Mouse (Mus musculus): ENCODE data around the gene Tmem176a. TPM values are rescaled to one million over a fixed set of nuclear protein-coding genes. Genes with fewer than 3 reads are reported as not detected.

Gene Tmem176a
- polyA plus RNA-seq, 1 experiment from 2014 or later: 30.5 TPM

DNA sequence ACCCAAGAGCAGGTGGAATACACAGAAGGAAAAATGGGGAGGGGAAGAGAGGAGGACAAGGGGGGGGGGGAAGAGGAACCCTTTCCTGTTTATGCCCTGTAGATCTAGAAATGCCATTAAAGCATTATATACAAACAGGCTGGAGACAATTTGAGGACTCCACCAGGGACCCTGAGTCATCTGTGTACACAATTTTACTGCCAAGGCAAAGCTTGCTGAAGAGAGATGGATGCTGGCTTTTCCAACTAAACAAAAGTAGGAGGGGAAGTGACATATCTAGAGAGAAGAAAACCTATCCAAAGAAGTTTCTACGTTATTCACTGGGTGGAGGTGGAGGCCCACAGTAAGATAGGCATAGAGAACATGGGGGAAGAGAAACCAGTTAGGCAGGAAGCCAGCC, 10.5 kb upstream of the Tmem176a start:
- Histone ChIP-seq H3K36me3 (peaks cover 25% of the 10 kb centered on the region), H3K4me3 (no peak overlapping the region), H3K9ac (no peak overlapping the region), H3K9me3 (no peaks in the 10 kb centered on the region), H3K27ac (replicated peaks) (no peak overlapping the region), H3K27me3 (no peaks in the 10 kb centered on the region), H3K4me2 (no peak overlapping the region), H3K4me1 (replicated peaks) (no peaks in the 10 kb centered on the region)
- ATAC-seq (ENCODE audit: low read depth): no peak
- WGBS: 71% methylated on average over 1 of the region's 1 CpGs

GRCm38 (mm10) chr6:48831141-48831540, 9.6 kb upstream of the Tmem176a start:
- H3K4me3 ChIP-seq: no peak overlapping the region
- WGBS: 85% methylated on average over 5 of the region's 5 CpGs
- no peaks in the 10 kb centered on the region for H3K27me3 ChIP-seq
- no peak overlapping the region for H3K4me2 ChIP-seq
- H3K27ac ChIP-seq (replicated peaks): no peak overlapping the region
- no peak for ATAC-seq (ENCODE audit: low read depth)
- peaks cover 30% of the 10 kb centered on the region for H3K36me3 ChIP-seq
- H3K9me3 ChIP-seq: no peaks in the 10 kb centered on the region
- no peak overlapping the region for H3K9ac ChIP-seq
- no peaks in the 10 kb centered on the region for H3K4me1 ChIP-seq (replicated peaks)

DNA sequence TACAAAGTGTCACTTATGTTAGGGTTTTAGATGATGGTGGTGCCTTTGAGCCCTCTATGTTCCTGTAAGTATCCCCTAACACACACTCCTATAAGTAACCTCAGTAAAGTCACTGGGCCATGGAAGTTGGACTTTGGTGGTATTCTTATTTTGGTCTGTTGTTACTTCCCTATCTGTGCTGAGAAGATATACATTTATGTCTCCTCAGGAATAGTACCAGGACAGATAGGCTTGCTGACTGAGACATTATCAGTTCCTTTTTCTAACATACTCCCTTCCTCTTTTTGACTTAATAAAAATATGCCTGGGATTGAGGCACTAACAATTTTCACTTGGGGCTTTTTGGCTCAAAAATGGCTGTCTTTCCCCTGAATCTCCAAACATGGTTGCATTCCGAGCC, 8.3 kb upstream of the Tmem176a start:
- 97% methylated on average over 1 of the region's 1 CpGs for WGBS
- no peak overlapping the region for H3K27ac ChIP-seq (replicated peaks)
- H3K9me3 ChIP-seq: no peaks in the 10 kb centered on the region
- no peak overlapping the region for H3K4me3 ChIP-seq
- no peaks in the 10 kb centered on the region for H3K27me3 ChIP-seq
- no peak overlapping the region for H3K9ac ChIP-seq
- no peaks in the 10 kb centered on the region for H3K4me1 ChIP-seq (replicated peaks)
- no peak overlapping the region for H3K4me2 ChIP-seq
- ATAC-seq (ENCODE audit: low read depth): no peak
- H3K36me3 ChIP-seq: peaks cover 30% of the 10 kb centered on the region

GRCm38 (mm10) chr6:48833515-48833914, 7.2 kb upstream of the Tmem176a start:
- Histone ChIP-seq H3K9ac (no peak overlapping the region), H3K27me3 (no peaks in the 10 kb centered on the region), H3K4me2 (no peak overlapping the region), H3K27ac (replicated peaks) (no peak overlapping the region), H3K9me3 (no peaks in the 10 kb centered on the region), H3K4me3 (no peak overlapping the region), H3K36me3 (peaks cover 30% of the 10 kb centered on the region), H3K4me1 (replicated peaks) (peaks cover 7% of the 10 kb centered on the region; the same call in 1 of the 2 replicates)
- WGBS: 89% methylated on average over 4 of the region's 4 CpGs
- no peak for ATAC-seq (ENCODE audit: low read depth)

GRCm38 (mm10) chr6:48835241-48835640, 5.5 kb upstream of the Tmem176a start:
- 90% methylated on average over 5 of the region's 5 CpGs for WGBS

DNA sequence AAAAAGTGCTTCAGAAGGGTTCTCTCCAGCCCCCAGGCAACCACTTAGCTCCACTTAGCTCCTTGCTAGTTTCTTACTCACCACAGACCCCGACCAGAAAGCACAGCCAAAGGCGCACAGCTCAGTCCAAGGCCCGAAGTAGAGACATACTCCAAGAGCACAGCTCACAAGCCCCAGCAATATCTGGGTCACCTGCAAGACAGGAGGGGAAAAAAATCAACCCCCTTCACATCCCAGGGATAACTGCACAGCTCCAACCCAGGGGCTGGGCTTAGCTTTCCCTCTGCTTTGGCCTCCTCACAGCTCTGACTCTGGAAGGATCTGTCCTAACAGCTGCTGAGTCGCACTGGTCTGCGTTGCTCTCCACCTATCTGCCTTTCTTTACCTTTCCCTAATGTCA, 4.6 kb upstream of the Tmem176a start:
- Histone ChIP-seq H3K4me2 (no peak overlapping the region), H3K36me3 (peaks cover 30% of the 10 kb centered on the region), H3K9me3 (no peaks in the 10 kb centered on the region), H3K27ac (replicated peaks) (no peak overlapping the region), H3K4me1 (replicated peaks) (peaks cover 31% of the 10 kb centered on the region), H3K4me3 (no peak overlapping the region), H3K9ac (no peak overlapping the region), H3K27me3 (no peaks in the 10 kb centered on the region)
- ATAC-seq (ENCODE audit: low read depth): no peak
- 94% methylated on average over 5 of the region's 5 CpGs for WGBS

More at GRCm38 (mm10) chr6:48835241-48835640, 5.5 kb upstream of the Tmem176a start:
- H3K9me3 ChIP-seq: no peaks in the 10 kb centered on the region
- peaks cover 30% of the 10 kb centered on the region for H3K36me3 ChIP-seq
- H3K27ac ChIP-seq (replicated peaks): no peak overlapping the region
- ATAC-seq (ENCODE audit: low read depth): no peak
- H3K4me1 ChIP-seq (replicated peaks): peaks cover 22% of the 10 kb centered on the region
- H3K27me3 ChIP-seq: no peaks in the 10 kb centered on the region
- no peak overlapping the region for H3K9ac ChIP-seq
- no peak overlapping the region for H3K4me2 ChIP-seq
- H3K4me3 ChIP-seq: no peak overlapping the region

- Histone ChIP-seq H3K27me3 (no peaks in the 10 kb centered on the region), H3K36me3 (peaks cover 30% of the 10 kb centered on the region), H3K9ac (no peak overlapping the region), H3K9me3 (no peaks in the 10 kb centered on the region), H3K27ac (replicated peaks) (no peak overlapping the region), H3K4me1 (replicated peaks) (peaks cover 42% of the 10 kb centered on the region), H3K4me3 (no peak overlapping the region), H3K4me2 (no peak overlapping the region)
- 87% methylated on average over 7 of the region's 7 CpGs for WGBS
- ATAC-seq (ENCODE audit: low read depth): no peak
Measured at GRCm38 (mm10) chr6:48837516-48837915, 3.2 kb upstream of the Tmem176a start.

DNA sequence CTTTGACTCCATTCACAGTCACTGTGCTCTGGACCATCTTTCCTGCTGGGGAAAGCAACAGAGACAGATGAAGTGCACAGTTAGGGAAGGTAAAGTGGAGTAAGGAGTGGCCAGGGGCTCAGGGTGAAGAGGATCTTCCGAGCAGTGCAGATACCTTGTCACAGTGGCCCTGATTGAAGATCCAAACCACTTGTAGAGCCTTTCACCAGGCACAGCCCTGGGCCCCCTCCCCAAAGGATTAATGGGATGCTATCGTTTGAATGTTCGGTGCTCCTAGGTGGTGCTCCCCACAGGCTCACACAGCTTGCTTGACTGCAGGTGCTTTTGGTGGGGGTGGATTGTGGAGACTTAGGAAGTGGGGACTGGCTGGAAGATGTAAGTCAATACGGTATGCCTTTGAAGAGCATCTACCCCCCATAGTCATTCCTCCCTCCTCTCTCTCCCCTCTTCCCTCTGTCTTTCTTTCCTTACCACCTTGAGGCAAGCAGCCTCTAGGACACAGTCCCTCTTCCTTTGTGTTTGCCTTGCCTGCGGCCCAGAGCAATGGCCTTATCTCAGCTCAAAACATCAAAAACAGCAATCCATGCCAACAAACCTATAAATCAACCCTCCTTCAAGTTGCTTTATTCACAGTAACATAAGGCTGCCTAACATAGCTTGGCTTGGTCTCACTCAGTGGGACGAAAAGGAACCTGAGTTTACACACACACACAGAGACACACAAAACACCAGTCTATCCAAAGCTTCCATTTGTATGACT, 2.2 kb upstream of the Tmem176a start:
- 79% methylated on average over 6 of the region's 6 CpGs for WGBS

GRCm38 (mm10) chr6:48840973-48841625, 380 bp downstream of the Tmem176a start, which contains the start of gene Tmem176b:
Tmem176b (minus strand) TSS chr6:48841496.
- 17% methylated on average over 6 of the region's 6 CpGs for WGBS
- no peaks in the 10 kb centered on the region for H3K36me3 ChIP-seq
- H3K4me2 ChIP-seq: peak within 1 kb of the TSS; percentile 56
- H3K9me3 ChIP-seq: no peaks in the 10 kb centered on the region
- no peaks in the 10 kb centered on the region for H3K27me3 ChIP-seq
- peaks cover 42% of the 10 kb centered on the region for H3K4me1 ChIP-seq (replicated peaks)
- peak within 1 kb of the TSS; percentile 65 for H3K9ac ChIP-seq
- ATAC-seq (ENCODE audit: low read depth): peak; percentile 93
- peak within 1 kb of the TSS; percentile 38 for H3K4me3 ChIP-seq
- peak within 1 kb of the TSS; percentile 77 for H3K27ac ChIP-seq (replicated peaks)

More for the DNA sequence above, 2.2 kb upstream of the Tmem176a start:
- Histone ChIP-seq H3K4me2 (peak overlapping the region; percentile 56; the same call in 1 of the 2 replicates), H3K36me3 (peaks cover 22% of the 10 kb centered on the region), H3K4me3 (no peak overlapping the region), H3K9me3 (no peaks in the 10 kb centered on the region), H3K4me1 (replicated peaks) (peaks cover 42% of the 10 kb centered on the region), H3K27me3 (no peaks in the 10 kb centered on the region), H3K27ac (replicated peaks) (no peak overlapping the region), H3K9ac (no peak overlapping the region)
- ATAC-seq (ENCODE audit: low read depth): no peak

DNA sequence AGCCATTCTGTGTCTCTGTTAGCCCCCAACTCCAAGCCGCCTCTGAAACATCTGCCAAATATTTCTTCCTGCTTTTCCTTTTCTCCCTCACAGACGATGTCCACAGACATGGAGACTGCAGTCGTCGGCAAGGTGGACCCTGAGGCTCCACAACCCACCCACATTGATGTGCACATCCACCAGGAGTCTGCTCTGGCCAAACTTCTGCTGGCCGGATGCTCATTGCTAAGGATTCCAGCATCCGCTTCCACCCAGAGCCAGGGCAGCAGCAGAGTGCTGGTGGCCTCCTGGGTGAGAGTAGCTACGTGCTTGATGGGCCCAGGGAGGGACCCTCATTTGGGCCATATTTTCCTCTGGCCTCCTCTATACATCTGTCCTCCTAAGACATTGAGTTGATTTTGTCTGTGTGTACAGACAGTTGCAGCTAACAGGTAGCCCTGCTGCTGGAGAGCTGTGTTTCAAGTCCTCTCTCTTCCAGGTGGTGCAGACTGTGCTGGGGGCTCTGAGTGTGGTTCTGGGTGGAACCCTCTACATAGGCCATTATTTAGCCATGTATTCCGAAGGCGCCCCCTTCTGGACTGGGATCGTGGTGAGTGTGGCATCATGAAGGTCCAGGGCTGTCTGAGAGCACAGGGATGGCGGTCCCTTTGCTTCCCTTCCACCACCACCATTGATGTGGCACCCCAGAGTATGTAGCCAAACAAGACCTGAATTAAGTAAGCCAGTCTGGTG, 1.6 kb downstream of the Tmem176a start:
- Histone ChIP-seq H3K27me3 (no peaks in the 10 kb centered on the region), H3K36me3 (no peaks in the 10 kb centered on the region), H3K9me3 (no peaks in the 10 kb centered on the region), H3K27ac (replicated peaks) (no peak overlapping the region), H3K4me2 (peak overlapping the region; percentile 56), H3K4me1 (replicated peaks) (peaks cover 42% of the 10 kb centered on the region), H3K4me3 (no peak overlapping the region), H3K9ac (0 out of 2 replicates have a peak overlapping the region, but pooled peaks have one; percentile 65)
- WGBS: 79% methylated on average over 11 of the region's 11 CpGs
- no peak for ATAC-seq (ENCODE audit: low read depth)

DNA sequence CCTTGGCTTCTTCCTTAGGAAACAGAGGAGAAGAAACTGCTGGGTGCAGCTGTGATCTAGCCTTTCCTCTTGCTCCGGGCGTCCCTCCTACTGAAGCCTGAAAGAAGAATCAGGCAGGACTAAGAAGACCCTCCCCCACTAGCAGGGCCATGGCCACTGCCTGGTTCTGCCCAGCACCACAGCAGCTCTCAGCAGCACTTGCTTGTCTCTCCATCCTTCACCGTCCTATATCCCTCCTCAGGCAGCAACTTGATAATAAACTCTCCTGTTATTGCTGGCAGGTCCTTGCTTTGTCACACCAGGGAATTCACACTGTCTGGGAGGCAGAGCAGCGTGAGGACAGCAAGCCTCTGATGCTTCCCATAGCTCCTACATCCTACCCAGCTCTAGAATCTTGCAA, 4.4 kb downstream of the Tmem176a start:
- H3K4me3 ChIP-seq: no peak overlapping the region
- no peaks in the 10 kb centered on the region for H3K9me3 ChIP-seq
- peaks cover 22% of the 10 kb centered on the region for H3K4me1 ChIP-seq (replicated peaks)
- no peak overlapping the region for H3K4me2 ChIP-seq
- no peak for ATAC-seq (ENCODE audit: low read depth)
- H3K36me3 ChIP-seq: no peaks in the 10 kb centered on the region
- WGBS: 71% methylated on average over 4 of the region's 4 CpGs
- no peaks in the 10 kb centered on the region for H3K27me3 ChIP-seq
- H3K27ac ChIP-seq (replicated peaks): no peak overlapping the region
- no peak overlapping the region for H3K9ac ChIP-seq
